Mouse (Mus musculus): Measurements from ENCODE around the gene Fcrlb.

Gene Fcrlb

DNA sequence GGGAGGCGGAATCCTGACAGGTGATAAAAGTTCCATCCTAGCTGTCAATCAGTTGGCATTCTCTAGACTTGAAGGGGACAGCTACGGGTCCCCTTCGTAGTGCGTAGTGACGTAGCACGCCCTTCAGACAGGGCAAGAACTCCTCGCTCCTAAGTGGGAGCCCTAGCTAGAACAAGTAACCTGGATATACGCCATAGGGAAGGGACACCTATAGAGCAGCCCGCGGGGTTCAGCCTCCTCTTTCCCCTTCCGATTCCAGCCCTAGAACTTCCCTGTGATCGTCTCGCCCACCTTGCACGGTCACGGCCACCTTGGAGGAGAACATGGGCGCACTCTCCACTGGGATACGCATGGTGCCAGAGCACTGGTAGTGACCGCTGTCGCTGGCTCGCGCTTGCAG is 4.4 kb downstream of the Fcrlb start:
- no peak for DNase-seq (ENCODE audit: extremely low spot score, low read depth, low spot score)

DNA sequence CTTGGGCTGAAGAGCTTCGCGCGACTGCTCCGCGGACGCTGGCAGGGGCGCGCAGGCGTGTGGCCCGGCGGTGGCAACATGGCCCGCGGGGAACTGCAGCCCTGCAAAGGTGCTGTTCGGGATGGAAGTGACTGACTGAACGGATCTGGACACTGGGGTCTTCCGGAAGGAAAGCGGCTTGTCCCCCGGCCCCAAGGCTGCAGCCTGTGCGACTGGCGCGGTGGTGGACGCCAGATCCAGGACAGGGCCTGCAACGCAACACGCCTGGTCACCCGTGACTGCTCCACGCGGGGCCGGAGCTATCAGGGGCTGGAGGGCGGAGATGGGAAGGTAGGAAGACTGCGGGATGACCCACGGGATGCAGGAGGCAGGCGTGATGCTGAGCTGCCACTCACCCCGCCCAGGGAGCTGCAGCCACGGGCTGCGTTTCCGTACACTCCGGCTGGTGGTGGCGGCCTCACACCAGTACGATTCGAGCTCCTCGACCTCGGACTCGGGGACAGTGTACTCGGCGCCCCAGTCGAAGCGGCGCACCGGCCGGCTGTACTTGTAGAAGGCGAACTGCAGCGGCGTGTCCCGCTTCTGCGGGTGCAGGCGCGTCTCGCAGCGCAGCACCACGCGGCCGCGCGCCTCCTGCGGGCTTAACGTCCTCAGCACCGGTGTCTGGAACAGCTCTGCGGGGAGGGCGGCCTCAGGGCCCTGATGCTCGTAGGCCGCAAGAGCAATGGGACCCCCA is 5.1 kb downstream of the Fcrlb start:
- DNase-seq (ENCODE audit: extremely low spot score, low read depth, low spot score): no peak

DNA sequence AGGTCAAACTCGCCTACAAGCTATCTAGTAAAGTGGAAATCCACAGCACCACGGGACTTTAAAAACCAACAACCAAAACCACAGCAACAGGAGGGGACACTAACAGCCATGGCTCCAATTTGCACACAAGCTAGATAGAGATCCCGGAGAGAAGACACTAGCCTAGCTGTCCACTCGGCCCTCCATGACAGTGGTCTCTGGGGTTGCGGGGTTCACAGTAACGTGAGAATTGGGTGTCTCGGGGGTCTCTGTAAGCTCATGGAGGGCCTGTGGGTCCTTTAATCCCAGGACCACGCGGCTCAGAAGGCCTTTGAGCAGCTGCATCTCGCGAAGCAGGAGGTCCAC is 5.7 kb downstream of the Fcrlb start:
- no peak for DNase-seq (ENCODE audit: extremely low spot score, low read depth, low spot score)

DNA sequence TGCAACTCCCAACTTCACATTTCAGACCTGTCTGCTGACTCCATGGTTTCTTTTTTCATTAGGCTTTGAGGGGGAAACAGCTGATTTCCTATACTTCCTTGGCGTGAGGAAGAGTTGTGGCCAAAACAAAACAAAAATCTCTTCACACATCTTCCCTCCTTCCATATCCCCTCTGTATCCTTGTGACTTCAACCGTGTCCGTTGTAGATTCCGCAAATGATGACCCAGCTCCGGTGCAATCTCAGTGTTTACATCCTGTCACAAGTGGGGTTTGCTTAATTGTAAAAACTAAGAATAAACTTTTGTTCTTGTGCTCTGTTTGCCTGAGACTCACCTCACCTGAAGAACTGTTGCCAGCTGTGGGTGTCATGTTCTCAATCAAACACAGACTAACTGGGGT is 9.3 kb downstream of the Fcrlb start:
- no peak for DNase-seq (ENCODE audit: extremely low spot score, low read depth, low spot score)

DNA sequence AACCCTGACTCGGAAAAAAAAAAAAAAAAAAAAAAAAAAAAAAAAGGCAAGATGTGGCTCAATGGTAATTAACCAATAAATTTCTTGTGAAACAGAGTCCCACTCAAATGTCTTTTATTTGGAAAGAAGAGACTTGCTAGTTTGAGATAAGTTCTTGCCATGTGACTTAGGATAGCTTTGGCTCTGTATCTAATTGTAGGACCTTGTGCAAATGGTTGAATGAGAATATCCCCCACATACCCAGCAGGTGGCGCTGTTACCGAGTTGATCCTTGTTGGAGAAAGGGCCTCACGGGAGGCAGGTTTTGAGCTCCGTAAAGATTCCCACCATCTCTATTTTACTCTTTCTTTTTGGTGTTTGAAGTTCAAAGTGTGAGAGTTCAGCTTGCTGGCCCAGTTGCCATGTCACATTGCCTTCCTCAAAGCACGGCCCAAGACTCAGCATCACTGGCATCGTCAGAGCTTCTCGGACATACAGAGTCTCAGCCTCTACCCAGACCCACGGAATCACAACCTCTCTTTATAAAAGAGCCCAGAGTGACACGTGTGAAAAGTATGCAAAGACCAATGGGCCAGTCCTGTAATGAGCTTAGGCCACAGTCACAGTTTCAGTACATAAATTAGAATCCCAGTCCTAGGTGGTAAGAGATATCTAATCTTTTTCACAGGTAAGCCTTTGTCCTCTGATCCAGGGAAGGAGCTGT is 11.1 kb downstream of the Fcrlb start:
- peak; percentile 91 for DNase-seq (ENCODE audit: extremely low spot score, low read depth, low spot score)

DNA sequence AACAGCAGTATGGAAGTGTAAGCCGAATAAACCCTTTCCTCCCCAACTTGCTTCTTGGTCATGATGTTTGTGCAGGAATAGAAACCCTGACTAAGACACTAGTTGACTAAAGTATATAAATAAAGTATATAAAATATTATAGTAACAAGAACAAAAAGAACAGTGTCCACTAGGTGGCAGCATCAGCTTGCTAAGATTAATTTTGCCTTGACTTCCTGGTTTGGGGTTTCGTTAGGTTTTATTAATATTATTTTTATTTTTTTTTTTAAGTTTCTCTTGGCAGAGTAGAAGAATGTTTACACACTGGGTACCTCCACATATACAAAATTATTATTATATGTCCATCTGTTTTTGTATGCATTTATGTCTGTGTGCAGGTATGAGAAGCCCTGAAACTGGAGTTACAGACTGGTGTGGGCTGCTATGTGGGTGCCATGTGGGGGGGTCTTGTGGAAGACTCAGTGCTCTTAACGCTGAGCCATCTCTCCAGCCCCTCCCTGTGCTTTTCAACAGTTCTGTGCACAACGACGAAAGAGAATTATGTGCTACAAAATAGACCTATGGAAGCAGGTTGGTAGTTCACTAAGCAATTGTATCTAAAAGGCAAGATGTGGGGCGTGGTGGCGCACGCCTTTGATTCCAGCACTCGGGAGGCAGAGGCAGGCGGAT is 11.8 kb downstream of the Fcrlb start:
- DNase-seq (ENCODE audit: extremely low spot score, low read depth, low spot score): peak; percentile 69

DNA sequence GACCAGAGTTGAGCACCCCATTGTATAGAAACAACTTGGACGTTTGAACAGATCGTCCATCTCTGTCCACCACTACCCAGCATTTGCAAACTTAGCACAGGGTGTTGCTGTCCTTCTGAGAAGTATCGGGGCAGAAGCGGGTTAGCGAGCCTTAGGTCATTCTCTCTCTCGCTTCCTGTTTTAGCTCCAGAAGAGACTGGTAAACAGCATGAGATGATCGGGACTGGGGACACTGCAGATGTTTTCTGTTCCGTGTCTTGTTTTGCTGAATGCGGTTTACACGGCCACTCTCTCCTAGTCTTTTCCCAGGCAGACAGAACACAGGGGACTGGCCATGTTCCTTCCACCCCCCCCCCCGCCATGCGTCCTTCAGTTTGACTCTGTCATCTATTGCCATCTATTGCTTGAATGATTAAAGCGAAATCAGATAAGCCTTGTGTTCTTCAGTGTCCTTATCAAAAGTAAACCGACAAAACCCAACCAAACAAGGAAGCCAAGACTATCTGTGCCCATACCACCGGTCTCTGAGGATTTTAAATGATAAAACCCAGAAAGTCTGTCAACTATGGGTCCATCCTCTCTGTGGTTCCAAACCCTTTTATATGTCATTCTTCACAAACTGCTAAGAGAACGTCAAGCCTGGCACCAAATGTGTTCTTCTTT is 14.2 kb downstream of the Fcrlb start:
- DNase-seq (ENCODE audit: extremely low spot score, low read depth, low spot score): no peak

DNA sequence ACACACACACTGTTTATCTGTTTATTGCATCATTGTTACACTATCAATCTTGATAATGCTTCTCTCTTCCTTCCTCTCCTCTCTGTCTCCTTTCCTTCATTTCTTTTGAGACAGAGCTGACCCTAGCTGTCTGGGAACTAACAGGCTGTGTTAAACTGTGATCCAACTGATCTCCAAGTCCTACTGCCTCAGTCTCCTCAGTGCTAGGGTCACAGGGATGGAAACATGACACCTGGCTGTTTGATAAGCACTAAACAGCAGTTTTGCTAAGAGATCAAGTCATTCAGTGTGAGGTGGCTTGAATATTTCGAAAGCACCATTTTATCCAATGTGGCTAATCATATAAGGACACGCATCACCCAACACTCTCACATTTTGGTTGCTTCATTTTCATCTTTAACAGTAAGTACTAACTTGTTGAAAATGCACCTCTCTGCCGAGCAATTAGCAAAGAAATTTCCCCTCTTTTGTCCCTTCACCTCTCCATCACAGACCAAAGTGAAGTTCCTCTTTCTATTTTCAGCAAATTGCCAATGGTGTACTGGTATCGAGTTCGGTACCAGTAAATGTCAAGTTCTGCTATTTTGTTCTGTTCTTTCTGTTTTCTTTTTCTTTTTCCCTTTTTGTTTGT is 16.0 kb downstream of the Fcrlb start:
- DNase-seq (ENCODE audit: extremely low spot score, low read depth, low spot score): no peak

DNA sequence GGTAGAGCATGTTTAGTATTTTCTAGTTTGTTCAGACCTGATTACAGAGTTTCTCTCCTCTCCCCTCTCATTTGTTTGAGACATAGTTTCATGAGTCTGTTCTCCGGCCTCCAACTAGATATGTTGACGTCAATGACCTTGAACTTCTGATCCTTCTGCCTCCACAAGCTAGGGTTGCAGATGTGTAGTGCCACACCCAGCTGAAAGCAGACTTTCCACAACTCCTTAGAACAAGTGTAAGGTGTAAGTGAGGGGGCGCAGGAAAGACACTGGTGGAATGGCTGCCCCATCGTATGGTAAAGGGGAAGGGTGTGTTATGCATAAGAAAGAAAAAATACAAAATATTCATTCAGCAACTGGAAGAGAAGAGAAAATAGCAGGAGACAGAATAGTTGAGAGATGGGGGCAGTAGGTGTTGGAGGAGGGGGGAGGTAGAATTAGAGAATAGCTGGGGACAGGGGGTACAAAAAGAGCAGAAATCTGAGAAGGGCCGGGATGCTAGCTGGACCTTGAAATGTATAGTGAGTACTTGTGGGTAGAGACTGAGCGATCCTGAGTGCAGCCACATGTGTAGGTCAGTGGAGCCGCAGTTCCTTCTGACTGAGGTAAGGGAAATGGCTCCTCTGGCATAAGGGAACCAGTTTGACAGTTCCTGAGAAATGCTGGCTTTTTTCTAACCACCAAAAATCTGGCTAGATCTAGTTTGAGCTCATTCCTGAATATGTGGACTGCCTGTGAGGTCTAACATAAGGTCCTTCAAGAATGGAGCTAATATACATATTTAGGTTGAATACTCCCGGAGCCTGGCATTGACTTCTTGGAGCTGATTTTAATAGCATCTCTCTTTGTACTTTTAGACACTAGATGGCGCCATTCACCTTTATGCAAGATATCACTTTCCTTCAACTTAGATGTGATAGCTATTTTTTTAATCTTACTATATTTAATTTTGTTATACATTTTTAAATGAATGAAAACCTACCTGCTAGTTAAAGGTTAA is 17.8 kb downstream of the Fcrlb start:
- DNase-seq (ENCODE audit: extremely low spot score, low read depth, low spot score): peak; percentile 41

DNA sequence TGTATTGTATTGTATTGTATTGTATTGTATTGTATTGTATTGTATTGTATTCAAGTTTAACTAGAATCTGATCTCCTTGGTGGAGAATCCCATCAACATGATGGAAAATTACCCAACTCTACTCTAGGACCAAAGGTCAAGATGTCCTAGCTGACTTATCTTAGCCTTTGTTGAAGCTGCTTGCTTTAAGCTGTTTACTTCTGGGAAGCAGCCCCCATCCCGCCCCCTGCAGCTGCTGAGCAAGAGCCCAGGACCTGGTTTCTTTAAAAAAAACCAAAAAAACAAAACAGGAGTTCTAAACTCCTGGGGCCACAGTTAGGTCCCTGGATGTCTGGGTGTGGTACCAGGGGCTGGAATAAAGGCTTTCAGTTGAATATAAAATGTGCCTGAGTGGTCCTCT is 20.5 kb downstream of the Fcrlb start:
- no peak for DNase-seq (ENCODE audit: extremely low spot score, low read depth, low spot score)

DNA sequence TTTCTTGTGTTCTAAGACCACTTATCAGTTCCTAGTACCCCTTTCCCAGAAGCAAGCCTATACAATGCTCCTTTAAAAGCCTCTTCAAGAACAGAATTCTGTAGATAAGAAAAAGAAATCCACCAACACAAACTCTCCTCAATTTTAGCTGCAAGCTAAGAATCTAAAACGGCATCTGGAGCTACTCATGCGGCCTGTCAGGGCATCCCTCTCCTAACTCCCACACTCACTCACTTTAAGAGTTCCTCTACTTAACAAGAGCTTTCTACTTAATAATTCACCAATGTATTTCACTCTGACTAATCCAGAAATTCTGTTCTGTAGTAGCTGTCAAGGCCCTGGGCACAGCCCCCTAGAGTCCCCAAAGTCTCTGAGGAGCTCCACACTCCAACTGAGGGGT is 21.1 kb downstream of the Fcrlb start:
- no peak for DNase-seq (ENCODE audit: extremely low spot score, low read depth, low spot score)

DNA sequence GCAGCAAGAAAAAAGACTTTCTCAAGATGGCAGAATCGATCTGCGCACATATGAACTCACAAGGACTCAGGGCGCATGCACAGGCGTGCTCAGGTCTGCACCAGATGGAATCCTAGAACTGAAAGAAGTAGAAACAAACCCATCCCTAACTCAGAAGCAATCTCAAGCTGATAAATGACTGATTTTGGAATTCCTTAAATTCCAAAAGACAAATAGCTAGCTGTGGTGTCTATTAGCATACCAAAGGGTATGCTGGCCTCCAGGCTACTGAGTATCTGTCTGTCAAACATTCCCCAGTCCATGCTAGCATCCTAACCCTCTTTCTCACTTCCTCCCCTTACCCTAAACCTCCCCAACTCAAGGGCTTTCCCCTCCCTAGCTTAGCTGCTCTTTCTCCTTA is 23.4 kb downstream of the Fcrlb start:
- DNase-seq (ENCODE audit: extremely low spot score, low read depth, low spot score): no peak

DNA sequence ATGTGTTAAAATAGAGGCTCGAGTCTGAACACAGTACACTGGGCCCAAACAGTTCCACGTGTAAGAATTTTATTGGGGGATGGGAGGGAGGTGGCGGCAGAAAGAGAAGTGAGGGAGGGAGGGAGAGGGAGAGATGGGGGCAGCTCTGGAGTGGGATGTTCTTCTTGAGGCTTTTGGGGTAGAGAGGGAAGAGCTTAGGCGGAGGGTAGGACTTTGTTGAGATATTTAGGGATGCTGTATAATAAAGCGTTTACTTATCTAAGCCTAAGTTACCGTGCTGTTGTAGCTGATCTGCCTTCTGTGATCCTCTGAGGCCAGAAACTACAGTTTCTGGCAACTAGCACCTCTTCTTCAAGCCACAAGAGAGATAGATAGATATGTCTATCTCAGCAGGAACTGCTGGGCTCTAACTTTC is 26.7 kb downstream of the Fcrlb start:
- no peak for DNase-seq (ENCODE audit: extremely low spot score, low read depth, low spot score)

DNA sequence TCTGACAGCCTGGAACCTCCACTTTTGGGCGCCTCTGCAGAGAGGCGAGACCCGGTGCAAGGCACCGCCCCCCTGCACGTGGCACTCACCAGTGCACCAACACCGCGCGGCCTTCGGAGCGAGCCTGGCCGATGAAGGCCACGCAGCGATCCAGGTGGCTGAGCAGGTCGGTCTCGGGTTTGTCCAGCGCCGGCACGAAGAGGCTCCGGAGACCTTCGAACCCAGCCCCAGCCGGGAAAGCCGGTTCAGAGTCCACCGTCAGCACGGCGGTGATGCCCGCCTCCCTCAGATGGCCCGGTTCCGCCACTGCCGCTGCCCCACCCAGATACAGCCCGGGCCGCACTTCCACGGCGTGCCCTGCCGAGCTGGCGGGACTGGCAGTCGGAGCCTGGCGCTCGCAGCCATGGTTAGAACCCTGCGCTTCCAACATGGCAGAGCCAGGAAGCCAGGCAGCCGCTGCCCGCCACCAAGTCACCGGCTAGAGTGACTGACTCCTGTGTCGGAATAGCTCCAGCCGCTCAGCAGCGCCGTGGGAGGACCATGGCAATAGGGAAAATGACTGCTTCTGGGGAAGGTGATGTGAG is 27.7 kb downstream of the Fcrlb start, which contains the start of the genes Gm26620 and Dusp12:
TSS of gene Gm26620 (plus strand) at position 88 of the 584 bp plus-strand sequence.
TSS of gene Dusp12 (minus strand) at position 563 of the 584 bp plus-strand sequence.
- no peak for DNase-seq (ENCODE audit: extremely low spot score, low read depth, low spot score)

DNA sequence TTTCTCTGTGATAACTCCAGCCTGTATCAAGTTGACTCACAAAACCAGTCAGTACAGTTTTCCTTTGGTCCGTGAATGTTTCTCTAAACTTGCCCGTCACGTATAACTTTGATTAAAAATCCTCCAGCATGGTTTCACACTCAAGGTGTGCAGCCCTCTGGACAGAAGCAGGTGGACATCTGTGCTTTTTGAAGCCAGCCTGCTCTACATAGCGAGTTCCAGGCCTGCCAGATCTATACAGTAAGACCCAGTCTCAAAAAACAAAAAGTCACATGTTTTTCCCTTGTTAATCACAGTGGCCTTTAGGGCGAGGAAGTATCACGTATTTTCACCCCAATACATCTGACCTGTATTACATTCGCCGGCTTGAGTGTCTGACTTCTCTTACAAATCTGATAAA is 28.4 kb downstream of the Fcrlb start:
- DNase-seq (ENCODE audit: extremely low spot score, low read depth, low spot score): no peak

DNA sequence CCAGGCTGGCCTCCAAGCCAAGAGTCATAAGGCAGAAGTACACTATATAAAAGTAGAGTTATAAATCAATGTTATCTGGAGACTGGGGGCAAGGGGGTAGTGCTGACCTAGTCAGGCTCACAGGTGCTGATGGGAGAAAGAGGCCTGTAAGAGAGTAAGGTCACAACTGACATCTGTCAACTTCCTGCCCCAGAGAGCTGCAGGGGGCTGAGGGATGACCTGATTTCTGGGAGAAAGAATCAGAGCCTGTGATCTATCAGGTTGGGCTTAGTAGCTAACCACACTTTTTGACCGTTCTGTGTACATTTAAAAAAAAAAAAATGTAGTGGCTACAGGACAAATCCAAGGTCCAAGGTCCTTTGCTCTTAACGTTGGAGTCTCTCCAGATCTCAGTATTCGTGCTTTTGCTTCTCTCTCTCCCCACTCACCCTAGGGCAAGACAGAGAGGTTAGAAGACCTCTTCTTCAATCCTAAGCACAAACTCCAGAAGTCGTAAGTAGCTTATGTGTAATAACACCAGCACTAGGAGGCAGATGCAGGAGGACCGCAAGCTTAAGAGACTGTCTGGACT is 29.7 kb downstream of the Fcrlb start:
- no peak for DNase-seq (ENCODE audit: extremely low spot score, low read depth, low spot score)

DNA sequence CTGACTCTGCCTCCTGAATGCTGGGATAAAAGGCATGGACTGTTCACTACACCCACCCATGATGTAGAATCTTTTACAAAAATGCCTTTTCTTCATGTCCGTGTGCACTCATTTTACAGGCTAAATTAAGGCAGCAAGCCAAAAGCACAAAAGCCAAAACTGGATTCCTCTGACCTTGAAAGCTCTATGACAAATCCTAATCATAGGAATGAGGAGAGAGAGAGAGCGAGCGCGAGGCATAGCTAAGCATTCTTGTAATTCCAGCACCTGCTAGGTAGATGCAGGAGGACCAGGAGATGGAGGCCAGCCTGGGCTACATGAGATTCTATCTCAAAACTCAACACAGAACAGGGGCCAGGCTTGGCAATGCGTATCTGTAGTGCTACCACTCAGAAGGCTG is 35.8 kb downstream of the Fcrlb start:
- no peak for DNase-seq (ENCODE audit: extremely low spot score, low read depth, low spot score)

DNA sequence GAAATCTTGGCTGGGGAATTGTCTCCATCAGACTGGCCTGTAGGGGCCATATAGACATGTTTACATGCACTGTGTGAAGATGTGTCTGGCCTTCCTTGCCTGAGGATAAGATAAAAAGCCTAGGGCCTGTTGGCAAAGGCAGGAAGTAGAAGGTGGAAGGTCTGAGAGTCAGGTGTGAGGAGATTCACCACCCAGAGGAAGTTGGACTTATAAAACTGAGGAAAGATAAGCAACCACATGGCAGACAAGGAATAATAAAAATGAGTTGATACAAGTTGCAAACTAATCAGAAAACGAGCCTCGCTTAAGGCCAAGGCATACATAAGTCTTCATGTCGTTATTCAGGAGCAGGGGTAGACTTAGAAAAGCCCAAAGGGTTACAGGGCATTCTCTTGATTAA is 37.1 kb downstream of the Fcrlb start:
- DNase-seq (ENCODE audit: extremely low spot score, low read depth, low spot score): no peak

DNA sequence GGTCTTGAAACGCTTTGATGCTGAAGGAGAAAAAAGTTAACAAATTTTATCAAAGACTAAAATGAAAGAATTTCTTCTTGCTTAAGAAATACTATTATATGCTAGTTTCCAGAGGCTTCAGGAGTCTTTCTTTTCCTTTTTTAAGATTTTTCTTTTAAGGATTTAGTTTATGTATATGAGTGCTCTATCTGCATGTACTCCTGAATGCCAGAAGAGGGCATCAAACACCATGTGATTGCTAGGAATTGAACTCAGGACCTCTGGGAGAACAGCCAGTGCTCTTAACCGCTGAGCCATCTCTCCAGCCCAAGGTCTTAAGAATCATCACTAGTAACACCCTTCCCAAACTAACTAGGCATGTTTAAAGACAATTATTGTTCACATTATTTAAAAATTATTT is 40.8 kb downstream of the Fcrlb start:
- no peak for DNase-seq (ENCODE audit: extremely low spot score, low read depth, low spot score)
